In the genomic region with DNA sequence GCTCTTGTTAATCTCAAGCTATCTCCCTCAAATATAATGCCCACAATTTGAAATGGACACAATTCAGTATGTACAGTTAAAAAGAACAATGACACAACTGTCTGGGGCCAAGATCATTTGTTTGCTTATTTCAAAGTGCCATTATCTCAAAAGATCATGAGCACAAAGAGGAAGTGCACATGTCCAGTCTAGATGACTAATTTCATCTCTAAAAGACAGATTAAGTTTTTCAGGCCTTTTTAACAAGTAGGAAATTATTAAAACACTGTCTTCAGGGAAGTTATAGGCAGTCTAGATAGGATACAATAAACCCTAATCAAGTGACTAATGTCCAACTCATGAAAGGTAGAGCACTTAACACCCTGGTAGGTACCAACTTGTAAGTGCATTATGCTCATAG, we compare ENCODE assay signal across 19 mouse cellular contexts. TPM values are rescaled to one million over a fixed set of nuclear protein-coding genes. Genes with fewer than 3 reads are reported as not detected.
A peak's percentile ranks its signal among the peaks of the same experiment; 100 is the strongest.
DNase-seq lines count a peak whose midpoint lies in the region; ATAC-seq and TF ChIP-seq lines count a peak whose summit lies in the region.
"Had no signal": no experiment of that assay in that cellular context is flagged by ENCODE, and none has a peak within 500 bp of the region (broad histone marks: within the 10 kb centered on the region; RNA-seq: fewer than 3 reads in every experiment).

No protein-coding gene starts in this region.

- H3K27ac ChIP-seq in embryonic facial prominence, embryonic 13.5 days: 0 out of 2 replicates have a peak overlapping the region, but pooled peaks have one; percentile 33
- H3K27ac ChIP-seq in embryonic facial prominence, embryonic 10.5 days (replicated peaks): no peak overlapping the region
- H3K27ac ChIP-seq in MEL (ENCODE audit: control insufficient read depth, low read depth, low read length) (peak overlapping the region; percentile 70), macrophage (peak overlapping the region; percentile 80)
- H3K27ac ChIP-seq: forebrain, embryonic 13.5 days; forebrain, embryonic 15.5 days had no signal

- no peaks in the 10 kb centered on the region for H3K9me3 ChIP-seq in embryonic facial prominence, embryonic 13.5 days
- H3K9me3 ChIP-seq in embryonic facial prominence, embryonic 10.5 days: no peaks in the 10 kb centered on the region
- no peaks in the 10 kb centered on the region for H3K9me3 ChIP-seq in MEL (replicated peaks; ENCODE audit: insufficient read depth, low read length)
- H3K9me3 ChIP-seq: forebrain, embryonic 13.5 days; forebrain, embryonic 15.5 days had no signal

- H3K4me3 ChIP-seq in embryonic facial prominence, embryonic 13.5 days: no peak overlapping the region
- H3K4me3 ChIP-seq in embryonic facial prominence, embryonic 10.5 days: no peak overlapping the region
- H3K4me3 ChIP-seq in MEL (ENCODE audit: control insufficient read depth in 1 of 2, insufficient read depth in 1 of 2, low read depth in 2 of 2, low read length in 2 of 2): no peak overlapping the region
- H3K4me3 ChIP-seq in macrophage (ENCODE audit: inconsistent target): no peak overlapping the region
- H3K4me3 ChIP-seq: forebrain, embryonic 13.5 days; forebrain, embryonic 15.5 days had no signal

- TF ChIP-seq POLR2A in MEL (IDR thresholded peaks at IDR 0.05; ENCODE audit: control insufficient read depth in 1 of 2, insufficient read depth in 1 of 2, low read depth in 1 of 2, low read length in 2 of 2, poor library complexity in 1 of 2): no peak

- no peak overlapping the region for H3K4me2 ChIP-seq in embryonic facial prominence, embryonic 13.5 days
- H3K4me2 ChIP-seq: forebrain, embryonic 13.5 days; forebrain, embryonic 15.5 days had no signal

- TF ChIP-seq CTCF in MEL (IDR thresholded peaks at IDR 0.05 in 2 of 3, conservative IDR thresholded peaks at IDR 0.05 in 1 of 3; ENCODE audit: control insufficient read depth in 1 of 3, insufficient read depth in 1 of 3, low read depth in 2 of 3, low read length in 3 of 3, poor library complexity in 1 of 3, severe bottlenecking in 1 of 3): no peak

- TF ChIP-seq EP300 in MEL (IDR thresholded peaks at IDR 0.05; ENCODE audit: low read depth in 1 of 2, low read length in 2 of 2): peak; percentile 56 to 87

- no peaks in the 10 kb centered on the region for H3K27me3 ChIP-seq in embryonic facial prominence, embryonic 13.5 days
- H3K27me3 ChIP-seq in embryonic facial prominence, embryonic 10.5 days (replicated peaks; ENCODE audit: low read depth, poor library complexity, severe bottlenecking): no peaks in the 10 kb centered on the region
- H3K27me3 ChIP-seq in MEL (ENCODE audit: control insufficient read depth in 1 of 2, insufficient read depth in 2 of 2, low read length in 2 of 2): no peaks in the 10 kb centered on the region
- H3K27me3 ChIP-seq: forebrain, embryonic 13.5 days; forebrain, embryonic 15.5 days; Patski had no signal

- H3K36me3 ChIP-seq in embryonic facial prominence, embryonic 13.5 days: peaks cover 98% of the 10 kb centered on the region
- peaks cover 99% of the 10 kb centered on the region for H3K36me3 ChIP-seq in embryonic facial prominence, embryonic 10.5 days (replicated peaks)
- H3K36me3 ChIP-seq in MEL (ENCODE audit: control insufficient read depth in 1 of 2, insufficient read depth in 2 of 2, low read length in 2 of 2) (peaks cover 13 to 18% of the 10 kb centered on the region in 2 experiments), macrophage (ENCODE audit: inconsistent target) (peaks cover 39% of the 10 kb centered on the region)

- no peak for DNase-seq in embryonic facial prominence, embryonic 10.5 days (ENCODE audit: low spot score)
- DNase-seq in MEL (ENCODE audit: low read depth, low spot score) (peak; percentile 50), MN1 (ENCODE audit: low spot score) (no peak)
- DNase-seq in kidney, adult 11 months: no peak
- DNase-seq: adrenal gland, adult 8-10 months; adrenal gland, postnatal 14 days; adrenal gland, postnatal 36 days; cerebellum, adult 11 months; cerebellum, adult 18-20 months; cerebellum, adult 8-10 months; cerebellum, adult 9-11 months; cerebellum, postnatal 14 days; forebrain, postnatal 0 days had no signal

- H3K9ac ChIP-seq in embryonic facial prominence, embryonic 13.5 days: no peak overlapping the region
- H3K9ac ChIP-seq in MEL (ENCODE audit: control insufficient read depth, low read depth, low read length, poor library complexity, severe bottlenecking): no peak overlapping the region
- H3K9ac ChIP-seq: forebrain, embryonic 13.5 days; forebrain, embryonic 15.5 days; forebrain, postnatal 0 days had no signal

- no peaks in the 10 kb centered on the region for H3K79me2 ChIP-seq in MEL (ENCODE audit: control insufficient read depth, insufficient read depth, low read length, poor library complexity)
- H3K79me2 ChIP-seq in macrophage (ENCODE audit: inconsistent target): peaks cover 7% of the 10 kb centered on the region; the same call in 1 of the 2 replicates

- H3K4me1 ChIP-seq in embryonic facial prominence, embryonic 13.5 days: no peaks in the 10 kb centered on the region; the same call in 1 of the 2 replicates
- H3K4me1 ChIP-seq in embryonic facial prominence, embryonic 10.5 days: no peaks in the 10 kb centered on the region
- peaks cover 0 to 10% of the 10 kb centered on the region in 2 experiments; a peak in 3 of 4 replicates for H3K4me1 ChIP-seq in MEL (ENCODE audit: control insufficient read depth in 1 of 2, insufficient read depth in 2 of 2, low read length in 2 of 2)
- H3K4me1 ChIP-seq: forebrain, embryonic 13.5 days; forebrain, embryonic 15.5 days had no signal

- no peak for TF ChIP-seq RAD21 in MEL (IDR thresholded peaks at IDR 0.05; ENCODE audit: low read depth, low read length)

- no peak for ATAC-seq in embryonic facial prominence, embryonic 13.5 days (ENCODE audit: insufficient number of reproducible peaks, insufficient read depth, low FRiP score, low TSS enrichment, low read depth)
- ATAC-seq: activated CD4-positive, CD25-positive, alpha-beta regulatory T cell, adult 4 months; forebrain, embryonic 13.5 days; forebrain, embryonic 15.5 days; forebrain, postnatal 0 days; Patski had no signal

TF ChIP-seq in MEL, 35 proteins besides CTCF, POLR2A, EP300 and RAD21:
- TF ChIP-seq TAL1 (IDR thresholded peaks at IDR 0.05; ENCODE audit: low read length) (no peak), MYB (IDR thresholded peaks at IDR 0.05; ENCODE audit: low read depth, low read length) (no peak), CHD2 (IDR thresholded peaks at IDR 0.05; ENCODE audit: low read length) (no peak), E2F4 (IDR thresholded peaks at IDR 0.05; ENCODE audit: borderline replicate concordance, low read depth, low read length) (no peak), ETS1 (IDR thresholded peaks at IDR 0.05; ENCODE audit: low read depth, low read length) (0 out of 2 replicates have a peak, but pooled peaks have one; percentile 16), GATA1 (IDR thresholded peaks at IDR 0.05; ENCODE audit: low read depth, low read length) (peak; percentile 72)

RNA-seq across cellular contexts. Expression of gene Nde1, which starts 34.1 kb away (rescaled TPM):
- polyA plus RNA-seq in embryonic facial prominence, embryonic 13.5 days (2015; fragmentation: Nextera tagmentation; extraction: Ambion mirVana): 122 and 130 TPM in 2 replicates
- polyA plus RNA-seq in embryonic facial prominence, embryonic 10.5 days (2016; fragmentation: Nextera tagmentation; extraction: Ambion mirVana): 182 and 197 TPM in 2 replicates
- total RNA-seq in MEL (2012; rRNA removed): 25.2 and 25.8 TPM in 2 replicates
- polyA plus RNA-seq in MEL (2012; ENCODE audit: insufficient read depth in 1 of 2, insufficient read length in 2 of 2, low read depth in 1 of 2, low replicate concordance in 2 of 2, missing spikeins in 1 of 2): 10 to 100 TPM in 1 of 2 experiments, not detected in 1; 42.5 TPM
- 100 to 1,000 TPM in 7 of 26 experiments, 10 to 100 TPM in 19; 34.3 to 192 (median 72.7) TPM for total RNA-seq in macrophage (2018; cell fraction: chromatin; rRNA removed)
- 10 to 100 TPM; 19.3 to 33.4 (median 26.2) TPM for total RNA-seq in macrophage (2018; cell fraction: cytosol; rRNA removed)
- 100 to 1,000 TPM in 1 of 26 experiments, 10 to 100 TPM in 25; 17.0 to 132 (median 39.4) TPM for total RNA-seq in macrophage (2018; cell fraction: nucleus; rRNA removed)
- polyA plus RNA-seq in macrophage (2018): 29.3 to 47.9 TPM (median 40.1 TPM) in 3 replicates

RNA-seq across cellular contexts. Expression of gene Marf1, which starts 34.2 kb away (rescaled TPM):
- polyA plus RNA-seq in embryonic facial prominence, embryonic 13.5 days (2015; fragmentation: Nextera tagmentation; extraction: Ambion mirVana): 19.0 and 22.4 TPM in 2 replicates
- polyA plus RNA-seq in embryonic facial prominence, embryonic 10.5 days (2016; fragmentation: Nextera tagmentation; extraction: Ambion mirVana): 17.1 and 17.3 TPM in 2 replicates
- total RNA-seq in MEL (2012; rRNA removed): 8.7 and 9.3 TPM in 2 replicates
- polyA plus RNA-seq in MEL (2012; ENCODE audit: insufficient read depth in 1 of 2, insufficient read length in 2 of 2, low read depth in 1 of 2, low replicate concordance in 2 of 2, missing spikeins in 1 of 2) (10 to 100 TPM in 1 of 2 experiments, not detected in 1; 16.2 TPM), macrophage (2018) (17.0 to 25.5 TPM (median 17.4 TPM) in 3 replicates)
- total RNA-seq in macrophage (2018; cell fraction: chromatin; rRNA removed): 100 to 1,000 TPM; 111 to 697 (median 227) TPM
- total RNA-seq in macrophage (2018; cell fraction: cytosol; rRNA removed): 10 to 100 TPM; 18.9 to 44.0 (median 32.8) TPM
- 100 to 1,000 TPM in 23 of 26 experiments, 10 to 100 TPM in 3; 82.4 to 426 (median 148) TPM for total RNA-seq in macrophage (2018; cell fraction: nucleus; rRNA removed)
